Mouse (Mus musculus) neural tube, embryonic 14.5 days (tissue): ENCODE results near the gene Tmem139. TPM values are rescaled to one million over a fixed set of nuclear protein-coding genes. Genes with fewer than 3 reads are reported as not detected.

Experiments
- ATAC-seq: fragments of 200-750 bp; cut with Nextera tagmentation; 2 replicates; pipeline ENCODE4 v1.8.0; 2017; ENCODE audit warnings: low read depth, mild to moderate bottlenecking, moderate TSS enrichment, moderate library complexity
- H3K27ac ChIP-seq: fragments of 300-500 bp; sonication (generic); 2 replicates; pipeline ENCODE4 v1.5.1; 2014; ENCODE audit warnings: low read depth, mild to moderate bottlenecking, control low read depth, low read length, moderate library complexity, mixed read lengths
- H3K27me3 ChIP-seq: fragments of 300-500 bp; sonication (generic); 2 replicates; pipeline ENCODE4 v1.6.1; 2014; ENCODE audit warnings: low read length; ENCODE audit not compliant: control insufficient read depth, insufficient read depth
- H3K36me3 ChIP-seq: fragments of 300-500 bp; sonication (generic); 2 replicates; pipeline ENCODE4 v1.6.1; 2014; ENCODE audit warnings: low read length, mixed read lengths; ENCODE audit not compliant: control insufficient read depth, insufficient read depth
- H3K4me1 ChIP-seq: fragments of 300-500 bp; sonication (generic); 2 replicates; pipeline ENCODE4 v1.6.1; 2014; ENCODE audit warnings: low read length; ENCODE audit not compliant: control insufficient read depth, insufficient read depth
- H3K4me2 ChIP-seq: fragments of 300-500 bp; sonication (generic); 2 replicates; pipeline ENCODE4 v1.6.1; 2014; ENCODE audit warnings: mild to moderate bottlenecking, low read depth, low read length, control low read depth
- H3K4me3 ChIP-seq: fragments of 300-500 bp; sonication (generic); 2 replicates; pipeline ENCODE4 v1.5.1; 2014; ENCODE audit warnings: low read depth, low read length, control low read depth, mixed read lengths
- H3K9ac ChIP-seq: fragments of 300-500 bp; sonication (generic); replicated peaks from 2 replicates; pipeline ENCODE4 v1.6.1; 2014; ENCODE audit warnings: low read depth, mild to moderate bottlenecking, control low read depth, low read length, mixed read lengths
- H3K9me3 ChIP-seq: fragments of 300-500 bp; sonication (generic); 2 replicates; pipeline ENCODE4 v1.6.1; 2016; ENCODE audit warnings: low read length; ENCODE audit not compliant: control insufficient read depth
- WGBS: fragments of 180-500 bp; shearing (Covaris S2); extraction: QIAGEN DNeasy Blood & Tissue Kit; methylation state at CpG from one replicate; pipeline ENCODE4 v1.1.7; 2014; 5-methylcytosine and 5-hydroxymethylcytosine counted together
- polyA plus RNA-seq: library from polyadenylated mRNA; unstranded; fragments of >200 nt; fragmentation: Nextera tagmentation; extraction: Ambion mirVana; gene quantifications from 2 replicates; pipeline ENCODE4 v1.2.1, GENCODE M21; 2014

Tmem139 gene
- polyA plus RNA-seq, 1 experiment from 2014 or later = 0.17 TPM

- 79% methylated on average over 6 of the region's 6 CpGs for WGBS
- no peak overlapping the region for H3K9ac ChIP-seq
- no peaks in the 10 kb centered on the region for H3K27me3 ChIP-seq
- no peaks in the 10 kb centered on the region for H3K9me3 ChIP-seq
- H3K4me2 ChIP-seq = no peak overlapping the region
- no peak overlapping the region for H3K27ac ChIP-seq
- H3K4me3 ChIP-seq = no peak overlapping the region
- ATAC-seq = no peak
- H3K36me3 ChIP-seq = no peaks in the 10 kb centered on the region
- no peaks in the 10 kb centered on the region for H3K4me1 ChIP-seq
These were observed 20.3 kb upstream of the Tmem139 start for GRCm38 (mm10) chr6:42241311-42242045.

DNA sequence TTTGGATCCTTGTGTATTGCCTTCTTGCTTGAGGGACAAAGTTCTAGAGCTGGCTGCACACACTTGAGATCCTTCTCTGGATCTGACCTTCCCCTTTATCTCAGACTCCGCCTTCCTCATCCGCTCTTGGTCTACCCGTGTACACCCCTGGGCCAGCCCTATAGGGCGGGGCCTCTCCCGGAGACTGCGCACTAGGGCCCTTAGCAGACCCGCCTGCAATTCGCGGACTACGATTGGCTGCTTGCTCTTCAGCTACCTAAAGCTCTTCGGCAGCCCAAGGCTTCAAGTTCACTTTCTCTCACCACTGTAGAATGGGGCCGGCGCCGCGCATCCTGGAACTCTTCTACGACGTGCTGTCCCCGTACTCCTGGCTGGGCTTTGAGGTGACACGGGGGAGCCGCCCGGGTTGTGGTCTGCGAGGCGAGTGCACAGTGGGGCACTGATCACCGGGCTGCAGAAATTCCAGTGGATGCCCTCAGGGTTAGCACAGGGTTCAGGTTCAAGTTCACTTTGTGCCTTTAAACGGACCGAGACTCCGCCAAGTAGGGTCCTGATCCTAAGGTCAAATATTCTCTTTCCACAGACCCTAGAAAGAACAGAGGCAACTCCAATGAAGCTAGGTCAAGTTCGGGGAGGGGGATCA is 15.9 kb upstream of the Tmem139 start, which contains the start of gene Gstk1:
Gstk1 (plus strand) TSS at position 225 of the 643 bp plus-strand sequence.
- Histone ChIP-seq H3K4me2 (peak within 1 kb of the TSS; percentile 73), H3K4me3 (peak within 1 kb of the TSS; percentile 37), H3K27me3 (no peaks in the 10 kb centered on the region), H3K4me1 (no peaks in the 10 kb centered on the region), H3K36me3 (no peaks in the 10 kb centered on the region), H3K9ac (peak within 1 kb of the TSS; percentile 1; the same call in 1 of the 2 replicates), H3K9me3 (no peaks in the 10 kb centered on the region), H3K27ac (no peak within 1 kb of the TSS)
- peak; percentile 100 for ATAC-seq
- WGBS = 4% methylated on average over 28 of the region's 28 CpGs

DNA sequence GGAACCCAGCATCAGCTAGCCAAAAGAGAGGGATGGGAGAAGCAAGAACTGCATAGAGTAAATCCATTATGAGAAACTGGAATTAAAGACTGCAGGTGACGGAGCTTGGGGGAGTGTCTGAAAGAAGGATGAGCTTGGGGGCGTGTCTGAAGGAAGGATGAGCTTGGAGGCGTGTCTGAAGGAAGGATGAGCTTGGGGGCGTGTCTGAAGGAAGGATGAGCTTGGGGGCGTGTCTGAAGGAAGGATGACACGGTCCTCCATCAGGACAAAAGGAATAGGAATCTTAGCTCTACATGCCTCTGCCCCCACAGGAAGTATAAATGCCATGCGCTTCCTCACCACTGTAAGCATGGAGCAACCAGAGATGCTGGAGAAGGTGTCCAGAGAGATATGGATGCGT is 14.6 kb upstream of the Tmem139 start:
- H3K36me3 ChIP-seq = no peaks in the 10 kb centered on the region
- WGBS = 10% methylated on average over 8 of the region's 8 CpGs
- no peaks in the 10 kb centered on the region for H3K9me3 ChIP-seq
- peak; percentile 45; the same call in 1 of the 2 replicates for ATAC-seq
- peak overlapping the region; percentile 35 for H3K4me2 ChIP-seq
- no peak overlapping the region for H3K9ac ChIP-seq
- H3K27me3 ChIP-seq = no peaks in the 10 kb centered on the region
- peak overlapping the region; percentile 12 for H3K4me3 ChIP-seq
- H3K4me1 ChIP-seq = no peaks in the 10 kb centered on the region
- no peak overlapping the region for H3K27ac ChIP-seq

DNA sequence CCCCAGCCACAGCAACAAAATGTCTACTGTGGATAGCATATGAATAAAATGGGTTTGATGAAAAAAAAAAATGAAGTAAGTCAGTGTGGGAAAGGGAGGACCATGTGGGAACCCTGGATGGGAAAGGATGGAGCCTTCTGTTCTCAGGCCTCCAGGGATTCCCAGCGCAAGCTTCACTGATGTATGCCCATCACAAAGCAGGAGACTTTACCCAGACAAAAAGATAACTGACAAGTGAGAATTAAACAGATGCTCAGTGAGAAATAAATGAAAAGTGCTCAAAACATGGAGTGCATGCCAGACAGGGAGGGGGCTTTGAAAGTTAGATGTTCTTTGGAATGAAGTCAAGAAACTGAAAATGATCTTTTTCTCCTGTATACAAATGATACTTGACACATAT is 13.8 kb upstream of the Tmem139 start:
- H3K36me3 ChIP-seq = no peaks in the 10 kb centered on the region
- H3K9ac ChIP-seq = no peak overlapping the region
- 72% methylated on average over 1 of the region's 1 CpGs for WGBS
- peak overlapping the region; percentile 35; the same call in 1 of the 2 replicates for H3K4me2 ChIP-seq
- H3K27me3 ChIP-seq = no peaks in the 10 kb centered on the region
- H3K4me1 ChIP-seq = no peaks in the 10 kb centered on the region
- H3K9me3 ChIP-seq = no peaks in the 10 kb centered on the region
- H3K4me3 ChIP-seq = peak overlapping the region; percentile 12; the same call in 1 of the 2 replicates
- no peak for ATAC-seq
- H3K27ac ChIP-seq = no peak overlapping the region

DNA sequence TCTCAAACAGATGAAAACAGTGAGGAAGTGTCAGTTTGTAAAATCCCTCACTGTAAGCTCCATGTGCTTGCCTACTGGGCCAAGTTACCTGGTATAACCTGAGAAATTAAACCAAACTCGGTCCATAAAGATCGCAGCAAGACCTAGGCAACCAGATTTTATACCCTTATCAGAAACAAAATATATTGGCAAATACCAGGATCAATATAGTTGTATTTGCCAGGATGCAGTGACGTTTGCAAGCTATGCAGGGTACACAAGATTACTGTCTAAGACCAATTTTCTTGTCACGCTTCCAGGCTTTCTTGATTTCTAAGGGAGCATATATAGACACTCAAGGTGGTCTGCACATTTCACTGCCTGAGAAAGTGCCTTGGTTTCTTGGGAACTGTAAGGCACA is 10.0 kb upstream of the Tmem139 start:
- H3K4me2 ChIP-seq = no peak overlapping the region
- no peak for ATAC-seq

GRCm38 (mm10) chr6:42253103-42253502 is 8.7 kb upstream of the Tmem139 start:
- Histone ChIP-seq H3K27ac (no peak overlapping the region), H3K4me2 (no peak overlapping the region), H3K36me3 (no peaks in the 10 kb centered on the region), H3K9ac (no peak overlapping the region), H3K27me3 (no peaks in the 10 kb centered on the region), H3K4me3 (no peak overlapping the region), H3K4me1 (no peaks in the 10 kb centered on the region), H3K9me3 (no peaks in the 10 kb centered on the region)
- 88% methylated on average over 2 of the region's 2 CpGs for WGBS
- no peak for ATAC-seq

More for the DNA sequence above, 10.0 kb upstream of the Tmem139 start:
- Histone ChIP-seq H3K27ac (no peak overlapping the region), H3K9me3 (no peaks in the 10 kb centered on the region), H3K4me1 (no peaks in the 10 kb centered on the region), H3K27me3 (no peaks in the 10 kb centered on the region), H3K36me3 (no peaks in the 10 kb centered on the region), H3K4me3 (no peak overlapping the region), H3K9ac (no peak overlapping the region)
- WGBS = 92% methylated on average over 4 of the region's 4 CpGs

DNA sequence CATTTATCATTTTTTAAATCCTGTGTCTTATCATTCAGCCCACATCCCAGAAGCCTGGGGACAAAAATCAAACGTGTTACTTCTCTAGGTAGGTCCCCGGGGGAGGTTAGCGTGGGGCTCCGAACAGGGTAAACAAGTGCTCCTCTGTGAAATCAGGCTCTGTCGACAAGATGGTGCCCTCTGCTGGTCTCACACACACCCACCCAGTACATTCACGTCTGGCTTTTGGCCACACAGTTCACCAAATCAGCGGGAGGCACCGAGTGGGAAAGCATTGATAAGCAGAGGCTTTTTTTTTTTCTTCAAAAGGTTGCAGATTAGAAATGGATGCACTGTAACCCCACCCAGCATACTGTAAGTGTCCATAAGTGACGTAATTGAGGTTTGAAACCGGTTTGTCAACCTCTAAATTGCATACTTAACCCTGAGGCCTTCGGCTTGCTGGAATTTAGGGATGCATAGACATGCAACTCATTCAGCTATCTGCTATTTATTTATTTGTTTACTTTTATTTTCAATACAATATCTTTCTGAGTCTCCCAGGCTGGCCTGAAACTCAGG is 4.4 kb upstream of the Tmem139 start:
- 20% methylated on average over 11 of the region's 11 CpGs for WGBS
- Histone ChIP-seq H3K9ac (no peak overlapping the region), H3K9me3 (no peaks in the 10 kb centered on the region), H3K4me3 (no peak overlapping the region), H3K4me1 (no peaks in the 10 kb centered on the region), H3K27me3 (0 out of 2 replicates have a peak, but pooled peaks cover 2% of the 10 kb centered on the region), H3K27ac (no peak overlapping the region), H3K4me2 (no peak overlapping the region), H3K36me3 (no peaks in the 10 kb centered on the region)
- peak; percentile 90; the same call in 1 of the 2 replicates for ATAC-seq

GRCm38 (mm10) chr6:42260430-42260829 is 1.3 kb upstream of the Tmem139 start:
- whole genome bisulfite sequencing = 79% methylated on average over 6 of the region's 6 CpGs

More at GRCm38 (mm10) chr6:42260430-42260829, 1.3 kb upstream of the Tmem139 start:
- no peak overlapping the region for H3K4me2 ChIP-seq
- no peak for ATAC-seq
- no peaks in the 10 kb centered on the region for H3K36me3 ChIP-seq
- no peak overlapping the region for H3K27ac ChIP-seq
- 0 out of 2 replicates have a peak, but pooled peaks cover 2% of the 10 kb centered on the region for H3K27me3 ChIP-seq
- H3K9ac ChIP-seq = no peak overlapping the region
- no peak overlapping the region for H3K4me3 ChIP-seq
- H3K9me3 ChIP-seq = no peaks in the 10 kb centered on the region
- no peaks in the 10 kb centered on the region for H3K4me1 ChIP-seq
